Mouse (Mus musculus) limb, embryonic 15.5 days (tissue): ENCODE data around the gene Rcsd1. TPM values are rescaled to one million over a fixed set of nuclear protein-coding genes. Genes with fewer than 3 reads are reported as not detected.
"Not testable (repeated sequence)": the region's sequence is repeated elsewhere in the genome, so short reads cannot be mapped to it uniquely, and the experiment has no call there.

ENCODE experiments used
- ATAC-seq: fragments of 200-750 bp; cut with Nextera tagmentation; 2 replicates; pipeline ENCODE4 v1.8.0; 2017; ENCODE audit warnings: low read depth, moderate TSS enrichment; ENCODE audit not compliant: insufficient number of reproducible peaks, low FRiP score, low TSS enrichment
- H3K27ac ChIP-seq: fragments of 300-500 bp; sonication (generic); 2 replicates; pipeline ENCODE4 v1.5.1; 2015; ENCODE audit warnings: moderate library complexity, mild to moderate bottlenecking, inconsistent platforms
- H3K27me3 ChIP-seq: fragments of 300-500 bp; sonication (generic); 2 replicates; pipeline ENCODE4 v1.6.1; 2015; ENCODE audit warnings: inconsistent platforms
- H3K36me3 ChIP-seq: fragments of 300-500 bp; sonication (generic); 2 replicates; pipeline ENCODE4 v1.6.1; 2015; ENCODE audit warnings: inconsistent platforms
- H3K4me1 ChIP-seq: fragments of 300-500 bp; sonication (generic); 2 replicates; pipeline ENCODE4 v1.6.1; 2015; ENCODE audit warnings: inconsistent platforms
- H3K4me2 ChIP-seq: fragments of 300-500 bp; sonication (generic); 2 replicates; pipeline ENCODE4 v1.6.1; 2015; ENCODE audit warnings: mild to moderate bottlenecking, inconsistent platforms
- H3K4me3 ChIP-seq: fragments of 300-500 bp; sonication (generic); 2 replicates; pipeline ENCODE4 v1.5.1; 2015; ENCODE audit warnings: mild to moderate bottlenecking, inconsistent platforms
- H3K9ac ChIP-seq: fragments of 300-500 bp; sonication (generic); 2 replicates; pipeline ENCODE4 v1.6.1; 2015; ENCODE audit warnings: inconsistent platforms
- H3K9me3 ChIP-seq: fragments of 300-500 bp; sonication (generic); 2 replicates; pipeline ENCODE4 v1.6.1; 2016; ENCODE audit warnings: inconsistent platforms
- WGBS: fragments of 180-500 bp; shearing (Covaris S2); methylation state at CpG from one replicate; pipeline ENCODE4 v1.1.7; 2015; 5-methylcytosine and 5-hydroxymethylcytosine counted together
- polyA plus RNA-seq: library from polyadenylated mRNA; unstranded; fragments of >200 nt; fragmentation: Nextera tagmentation; extraction: Ambion mirVana; gene quantifications from 2 replicates; pipeline ENCODE4 v1.2.1, GENCODE M21; 2015

Gene Rcsd1
- polyA plus RNA-seq, 1 experiment from 2014 or later = 17.5 TPM

DNA sequence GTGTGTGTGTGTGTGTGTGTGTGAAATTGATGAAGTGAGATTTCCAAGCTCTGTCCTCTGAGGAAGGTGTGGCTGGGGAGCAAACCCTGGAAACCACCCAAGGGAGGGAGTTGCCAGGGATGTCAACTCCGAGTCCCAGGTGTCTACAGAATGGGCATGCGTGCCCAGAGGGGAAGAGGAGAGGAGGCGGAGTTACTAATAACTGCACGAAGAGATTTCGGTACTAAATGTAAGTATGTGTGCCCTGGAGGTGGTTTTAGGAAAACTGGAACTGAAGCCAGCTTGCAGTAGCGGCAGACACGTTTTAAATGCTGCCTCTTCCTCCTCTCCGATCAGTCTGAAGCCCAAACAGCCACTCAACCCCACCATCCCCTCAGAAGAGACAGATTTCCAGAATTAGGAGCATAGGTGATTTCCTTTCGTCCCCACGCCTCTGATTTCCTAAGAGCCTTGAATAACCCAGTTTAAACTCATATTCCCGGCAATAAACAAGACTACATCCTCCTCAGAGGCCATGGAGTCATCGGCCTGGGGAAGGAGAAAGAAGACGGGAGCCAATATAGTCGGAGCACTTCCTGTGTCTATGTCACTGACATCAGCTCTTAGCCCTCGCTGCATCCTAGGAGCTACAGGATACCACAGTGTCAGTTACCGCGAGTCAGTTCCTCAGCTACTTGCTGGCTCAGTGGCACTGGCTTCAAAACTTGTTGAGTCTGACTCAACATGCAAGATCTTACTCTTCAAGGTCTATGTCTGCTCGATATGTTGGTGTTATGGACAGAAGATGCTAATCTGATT, 27.3 kb downstream of the Rcsd1 start:
- no peak for ATAC-seq
- peak overlapping the region; percentile 33; the same call in 1 of the 2 replicates for H3K27ac ChIP-seq
- H3K4me2 ChIP-seq = no peak overlapping the region
- WGBS = 56% methylated on average over 18 of the region's 18 CpGs
- no peaks in the 10 kb centered on the region for H3K36me3 ChIP-seq
- peaks cover 15% of the 10 kb centered on the region; the same call in 1 of the 2 replicates for H3K4me1 ChIP-seq
- no peaks in the 10 kb centered on the region for H3K27me3 ChIP-seq
- H3K4me3 ChIP-seq = no peak overlapping the region
- H3K9me3 ChIP-seq = no peaks in the 10 kb centered on the region
- H3K9ac ChIP-seq = no peak overlapping the region

GRCm38 (mm10) chr1:165681045-165681794, 28.3 kb downstream of the Rcsd1 start:
- no peaks in the 10 kb centered on the region for H3K27me3 ChIP-seq
- no peak overlapping the region for H3K4me2 ChIP-seq
- WGBS = 41% methylated on average over 13 of the region's 13 CpGs
- H3K9ac ChIP-seq = no peak overlapping the region
- H3K4me3 ChIP-seq = no peak overlapping the region
- no peaks in the 10 kb centered on the region for H3K9me3 ChIP-seq
- no peaks in the 10 kb centered on the region for H3K36me3 ChIP-seq
- H3K27ac ChIP-seq = peak overlapping the region; percentile 51; the same call in 1 of the 2 replicates
- H3K4me1 ChIP-seq = 0 out of 2 replicates have a peak, but pooled peaks cover 10% of the 10 kb centered on the region
- ATAC-seq = no peak

- H3K4me2 ChIP-seq, H3K9ac ChIP-seq, ATAC-seq, H3K4me3 ChIP-seq, H3K27me3 ChIP-seq, H3K9me3 ChIP-seq, H3K4me1 ChIP-seq, H3K36me3 ChIP-seq, H3K27ac ChIP-seq: not testable (repeated sequence)
These were observed 29.5 kb downstream of the Rcsd1 start for GRCm38 (mm10) chr1:165680086-165680485.

DNA sequence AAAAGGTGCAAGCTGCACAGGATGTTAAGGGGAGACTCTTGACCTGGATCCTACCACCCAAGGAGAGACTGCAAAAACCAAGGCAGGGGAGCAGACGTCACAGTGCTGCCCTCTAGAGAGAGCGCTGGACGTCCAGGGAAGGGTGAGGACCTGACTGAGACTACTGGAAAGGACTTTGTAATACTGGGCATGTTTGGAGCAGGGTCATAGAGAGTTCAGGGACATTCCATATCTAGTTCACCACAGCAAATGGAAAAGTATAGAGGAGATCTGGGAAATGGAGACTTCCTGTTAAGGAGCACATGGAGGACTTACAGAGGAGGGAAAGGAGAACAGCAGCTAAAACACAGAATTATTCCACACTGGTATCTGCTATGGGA, 29.9 kb downstream of the Rcsd1 start:
- Histone ChIP-seq H3K4me1 (0 out of 2 replicates have a peak, but pooled peaks cover 10% of the 10 kb centered on the region), H3K4me2 (no peak overlapping the region), H3K4me3 (no peak overlapping the region), H3K9ac (no peak overlapping the region), H3K27ac (no peak overlapping the region), H3K36me3 (no peaks in the 10 kb centered on the region), H3K27me3 (no peaks in the 10 kb centered on the region), H3K9me3 (no peaks in the 10 kb centered on the region)
- ATAC-seq = no peak
- 69% methylated on average over 3 of the region's 3 CpGs for WGBS

DNA sequence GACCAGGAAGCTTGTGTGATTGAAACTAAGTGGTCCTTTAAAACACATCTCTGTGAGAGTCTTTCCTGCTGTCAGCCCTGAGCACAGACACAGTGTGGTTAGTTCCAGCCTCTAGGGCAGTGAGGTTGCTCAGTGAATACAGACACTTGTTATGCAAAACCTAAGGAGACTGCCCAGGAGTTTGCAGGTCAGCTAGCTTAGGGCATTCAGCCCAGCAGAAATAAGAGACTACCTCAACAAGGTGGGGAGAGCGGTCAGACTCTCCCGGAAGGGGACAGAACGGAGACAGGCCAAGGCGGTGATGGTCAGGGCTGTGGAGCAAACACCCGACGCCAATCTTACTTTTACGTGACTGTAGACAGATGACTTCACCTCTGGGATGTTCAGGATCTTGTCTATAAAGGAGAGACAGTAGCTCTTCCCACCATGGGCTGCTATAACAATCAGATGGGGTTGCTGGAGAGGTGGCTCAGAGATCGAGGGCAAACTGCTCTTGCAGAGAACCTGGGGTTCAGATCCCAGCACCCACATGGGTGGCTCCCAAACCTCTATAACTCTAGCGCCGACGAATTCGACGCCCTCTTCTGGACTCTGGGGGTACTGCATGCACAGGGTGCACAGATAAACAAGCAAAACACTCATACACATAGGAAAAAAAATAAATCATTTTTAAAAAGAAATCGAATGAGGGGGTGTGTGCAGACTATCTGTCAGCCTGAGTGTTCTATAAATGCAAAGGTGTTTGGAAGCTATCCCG, 30.5 kb downstream of the Rcsd1 start:
- ATAC-seq = no peak
- Histone ChIP-seq H3K4me1 (0 out of 2 replicates have a peak, but pooled peaks cover 10% of the 10 kb centered on the region), H3K4me3 (no peak overlapping the region), H3K27ac (no peak overlapping the region), H3K9ac (no peak overlapping the region), H3K36me3 (no peaks in the 10 kb centered on the region), H3K4me2 (no peak overlapping the region), H3K27me3 (no peaks in the 10 kb centered on the region), H3K9me3 (no peaks in the 10 kb centered on the region)
- 78% methylated on average over 15 of the region's 15 CpGs for WGBS

DNA sequence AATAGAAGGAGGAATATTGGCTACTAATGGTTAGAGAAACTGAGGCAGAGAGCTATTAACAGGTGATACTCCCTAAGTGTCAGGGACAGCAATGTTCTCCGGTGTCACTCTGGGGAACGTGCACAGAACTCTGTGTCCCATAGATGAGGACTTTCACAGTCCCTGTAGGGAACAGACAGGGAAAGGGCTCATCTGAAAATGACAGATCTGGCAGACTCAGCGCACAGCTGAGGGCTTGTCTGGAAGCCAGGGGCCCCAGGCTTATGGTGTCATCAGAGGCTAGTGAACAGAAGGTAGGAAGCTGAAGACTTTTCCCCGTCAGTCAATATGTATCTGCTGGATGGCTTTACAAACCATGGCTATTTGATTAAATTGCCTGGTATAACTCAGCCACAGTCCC, 32.0 kb downstream of the Rcsd1 start:
- Histone ChIP-seq H3K4me2 (no peak overlapping the region), H3K9me3 (no peaks in the 10 kb centered on the region), H3K27me3 (no peaks in the 10 kb centered on the region), H3K9ac (no peak overlapping the region), H3K4me1 (0 out of 2 replicates have a peak, but pooled peaks cover 9% of the 10 kb centered on the region), H3K36me3 (no peaks in the 10 kb centered on the region), H3K27ac (no peak overlapping the region), H3K4me3 (no peak overlapping the region)
- 71% methylated on average over 4 of the region's 4 CpGs for WGBS
- no peak for ATAC-seq

GRCm38 (mm10) chr1:165676993-165677392, 32.6 kb downstream of the Rcsd1 start:
- Histone ChIP-seq H3K36me3 (no peaks in the 10 kb centered on the region), H3K9ac (no peak overlapping the region), H3K27ac (no peak overlapping the region), H3K9me3 (no peaks in the 10 kb centered on the region), H3K27me3 (no peaks in the 10 kb centered on the region), H3K4me2 (no peak overlapping the region), H3K4me3 (no peak overlapping the region), H3K4me1 (0 out of 2 replicates have a peak, but pooled peaks cover 4% of the 10 kb centered on the region)
- ATAC-seq = no peak
- 73% methylated on average over 3 of the region's 3 CpGs for WGBS

- 0 out of 2 replicates have a peak, but pooled peaks cover under 1% of the 10 kb centered on the region for H3K4me1 ChIP-seq
- no peaks in the 10 kb centered on the region for H3K27me3 ChIP-seq
- no peaks in the 10 kb centered on the region for H3K9me3 ChIP-seq
- no peak overlapping the region for H3K27ac ChIP-seq
- no peak overlapping the region for H3K4me3 ChIP-seq
- no peaks in the 10 kb centered on the region for H3K36me3 ChIP-seq
- H3K4me2 ChIP-seq = no peak overlapping the region
- WGBS = 89% methylated on average over 9 of the region's 9 CpGs
- ATAC-seq = no peak
- H3K9ac ChIP-seq = no peak overlapping the region
These were observed 34.4 kb downstream of the Rcsd1 start for GRCm38 (mm10) chr1:165675167-165675566.

- no peak for ATAC-seq
- Histone ChIP-seq H3K27me3 (no peaks in the 10 kb centered on the region), H3K4me1 (peaks cover 2% of the 10 kb centered on the region; the same call in 1 of the 2 replicates), H3K27ac (no peak overlapping the region), H3K4me2 (no peak overlapping the region), H3K9ac (no peak overlapping the region), H3K4me3 (no peak overlapping the region), H3K36me3 (no peaks in the 10 kb centered on the region), H3K9me3 (no peaks in the 10 kb centered on the region)
- 79% methylated on average over 9 of the region's 9 CpGs for WGBS
These were observed 37.2 kb downstream of the Rcsd1 start for GRCm38 (mm10) chr1:165672355-165672754.

DNA sequence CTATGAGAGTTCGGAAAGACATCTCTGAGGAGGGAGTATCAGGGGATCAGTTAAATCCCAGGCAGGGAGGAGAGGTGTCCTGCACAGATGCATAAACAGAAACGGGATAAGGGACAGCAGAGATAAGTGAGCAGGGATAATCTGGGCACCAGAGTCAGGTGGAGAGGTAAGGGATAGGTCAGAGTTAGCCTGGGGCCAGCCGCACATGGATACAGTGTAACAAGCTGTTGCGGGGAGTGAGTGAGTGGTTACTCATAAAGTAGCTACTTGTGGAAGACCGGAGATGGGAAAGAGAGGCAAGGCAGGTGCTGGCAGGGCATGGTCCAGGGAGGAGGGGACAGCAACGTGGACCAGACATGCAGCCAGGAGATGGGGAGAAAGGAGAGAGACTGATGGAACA, 39.5 kb downstream of the Rcsd1 start:
- peaks cover 4% of the 10 kb centered on the region; the same call in 1 of the 2 replicates for H3K4me1 ChIP-seq
- ATAC-seq = no peak

GRCm38 (mm10) chr1:165668904-165669303, 40.7 kb downstream of the Rcsd1 start:
- Histone ChIP-seq H3K36me3 (no peaks in the 10 kb centered on the region), H3K27ac (no peak overlapping the region)

More for the DNA sequence above, 39.5 kb downstream of the Rcsd1 start:
- no peaks in the 10 kb centered on the region for H3K9me3 ChIP-seq
- H3K9ac ChIP-seq = no peak overlapping the region
- no peak overlapping the region for H3K4me3 ChIP-seq
- no peaks in the 10 kb centered on the region for H3K36me3 ChIP-seq
- no peak overlapping the region for H3K27ac ChIP-seq
- H3K4me2 ChIP-seq = no peak overlapping the region
- H3K27me3 ChIP-seq = no peaks in the 10 kb centered on the region
- 67% methylated on average over 6 of the region's 6 CpGs for WGBS

More at GRCm38 (mm10) chr1:165668904-165669303, 40.7 kb downstream of the Rcsd1 start:
- Histone ChIP-seq H3K4me3 (no peak overlapping the region), H3K4me1 (peaks cover 4% of the 10 kb centered on the region; the same call in 1 of the 2 replicates), H3K4me2 (no peak overlapping the region), H3K9me3 (no peaks in the 10 kb centered on the region), H3K27me3 (no peaks in the 10 kb centered on the region), H3K9ac (no peak overlapping the region)
- no peak for ATAC-seq
- 66% methylated on average over 4 of the region's 4 CpGs for WGBS
